Mouse (Mus musculus): ENCODE measurements at regions not wholly inside any gene's neighbourhood (a gene's known extent, or its start where the extent isn't known, plus 50 kb on each side); places are given as distances from the start of the nearest gene placed in this dataset.

DNA sequence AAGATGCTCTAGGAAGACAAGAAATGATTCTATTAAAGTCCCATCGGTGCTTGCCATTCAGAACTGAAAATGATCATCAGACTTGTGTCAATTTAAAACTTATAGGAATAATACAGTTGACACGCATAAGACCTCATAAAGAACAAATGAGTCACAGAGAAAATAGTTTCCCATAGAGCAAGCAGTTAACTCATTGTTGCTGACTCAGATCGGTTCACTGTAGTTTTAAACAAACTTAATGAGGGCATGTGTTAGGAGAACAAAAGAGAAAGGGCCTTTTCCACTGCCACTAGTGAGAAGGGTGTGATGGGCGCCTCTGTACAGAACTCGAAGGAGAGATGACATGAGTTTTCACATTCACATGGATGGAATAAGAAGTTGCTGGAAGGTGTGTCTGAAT, 118.3 kb upstream of the Ifne start:
- no peaks in the 10 kb centered on the region for H3K27me3 ChIP-seq (ENCODE audit: poor library complexity, severe bottlenecking)
- no peaks in the 10 kb centered on the region for H3K4me1 ChIP-seq
- no peaks in the 10 kb centered on the region for H3K9me3 ChIP-seq
- H3K27ac ChIP-seq = no peak overlapping the region
- WGBS = 88% methylated on average over 5 of the region's 5 CpGs
- no peak overlapping the region for H3K4me3 ChIP-seq
- H3K36me3 ChIP-seq (replicated peaks) = no peaks in the 10 kb centered on the region
- DNase-seq (ENCODE audit: extremely low spot score, low spot score) = no peak

GRCm38 (mm10) chr4:88995129-88995919, 115.3 kb upstream of the Ifne start:
- H3K4me3 ChIP-seq = no peak overlapping the region
- no peak for DNase-seq (ENCODE audit: extremely low spot score, low spot score)
- H3K27me3 ChIP-seq (ENCODE audit: poor library complexity, severe bottlenecking) = no peaks in the 10 kb centered on the region
- no peaks in the 10 kb centered on the region for H3K4me1 ChIP-seq
- no peaks in the 10 kb centered on the region for H3K36me3 ChIP-seq (replicated peaks)
- H3K9me3 ChIP-seq = no peaks in the 10 kb centered on the region
- no peak overlapping the region for H3K27ac ChIP-seq
- WGBS = 91% methylated on average over 5 of the region's 5 CpGs

- Histone ChIP-seq H3K27ac (no peak overlapping the region), H3K4me1 (no peaks in the 10 kb centered on the region), H3K27me3 (ENCODE audit: poor library complexity, severe bottlenecking) (no peaks in the 10 kb centered on the region), H3K4me3 (no peak overlapping the region), H3K36me3 (replicated peaks) (no peaks in the 10 kb centered on the region), H3K9me3 (no peaks in the 10 kb centered on the region)
- 91% methylated on average over 4 of the region's 4 CpGs for WGBS
- no peak for DNase-seq (ENCODE audit: extremely low spot score, low spot score)
These were observed 114.5 kb upstream of the Ifne start for GRCm38 (mm10) chr4:88994486-88994885.

- no peaks in the 10 kb centered on the region for H3K4me1 ChIP-seq
- 97% methylated on average over 2 of the region's 2 CpGs for WGBS
- H3K36me3 ChIP-seq (replicated peaks) = no peaks in the 10 kb centered on the region
- DNase-seq (ENCODE audit: extremely low spot score, low spot score) = no peak
- no peak overlapping the region for H3K4me3 ChIP-seq
- H3K27ac ChIP-seq = no peak overlapping the region
- no peaks in the 10 kb centered on the region for H3K27me3 ChIP-seq (ENCODE audit: poor library complexity, severe bottlenecking)
- no peaks in the 10 kb centered on the region for H3K9me3 ChIP-seq
These were observed 112.5 kb upstream of the Ifne start for GRCm38 (mm10) chr4:88992498-88992897.

GRCm38 (mm10) chr4:88988363-88988762, 108.4 kb upstream of the Ifne start:
- Histone ChIP-seq H3K4me1 (no peaks in the 10 kb centered on the region), H3K27ac (no peak overlapping the region), H3K36me3 (replicated peaks) (no peaks in the 10 kb centered on the region), H3K27me3 (ENCODE audit: poor library complexity, severe bottlenecking) (no peaks in the 10 kb centered on the region), H3K4me3 (no peak overlapping the region), H3K9me3 (no peaks in the 10 kb centered on the region)
- DNase-seq (ENCODE audit: extremely low spot score, low spot score) = no peak
- WGBS = 81% methylated on average over 4 of the region's 4 CpGs

DNA sequence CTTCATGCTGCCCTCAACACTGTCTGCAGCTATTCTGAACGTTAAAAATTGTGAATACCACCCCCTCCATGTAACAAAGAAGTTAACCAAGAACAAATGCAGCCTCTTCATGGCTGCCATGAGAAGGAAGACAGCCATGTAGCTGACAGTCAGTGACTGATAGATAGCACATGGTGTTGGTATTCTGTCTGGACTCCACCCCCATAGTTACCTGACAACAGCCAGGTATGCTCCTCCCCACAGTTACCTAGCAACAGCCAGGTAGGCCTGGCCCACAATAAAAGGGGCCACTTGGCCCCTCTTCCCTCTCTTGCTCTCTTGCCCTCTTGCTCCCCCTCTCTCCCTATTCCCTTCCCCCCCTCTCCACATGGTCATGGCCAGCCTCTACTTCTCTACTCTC, 107.1 kb upstream of the Ifne start:
- DNase-seq (ENCODE audit: extremely low spot score, low spot score) = no peak
- no peaks in the 10 kb centered on the region for H3K4me1 ChIP-seq
- H3K27me3 ChIP-seq (ENCODE audit: poor library complexity, severe bottlenecking) = no peaks in the 10 kb centered on the region
- 71% methylated on average over 1 of the region's 1 CpGs for WGBS
- no peaks in the 10 kb centered on the region for H3K36me3 ChIP-seq (replicated peaks)
- H3K4me3 ChIP-seq = no peak overlapping the region
- no peaks in the 10 kb centered on the region for H3K9me3 ChIP-seq
- no peak overlapping the region for H3K27ac ChIP-seq

- Histone ChIP-seq H3K4me3 (no peak overlapping the region), H3K9me3 (no peaks in the 10 kb centered on the region), H3K27me3 (ENCODE audit: poor library complexity, severe bottlenecking) (no peaks in the 10 kb centered on the region), H3K36me3 (replicated peaks) (no peaks in the 10 kb centered on the region), H3K4me1 (no peaks in the 10 kb centered on the region), H3K27ac (no peak overlapping the region)
- DNase-seq (ENCODE audit: extremely low spot score, low spot score) = no peak
- WGBS = 89% methylated on average over 3 of the region's 3 CpGs
These were observed 102.5 kb upstream of the Ifne start for GRCm38 (mm10) chr4:88982457-88982856.

DNA sequence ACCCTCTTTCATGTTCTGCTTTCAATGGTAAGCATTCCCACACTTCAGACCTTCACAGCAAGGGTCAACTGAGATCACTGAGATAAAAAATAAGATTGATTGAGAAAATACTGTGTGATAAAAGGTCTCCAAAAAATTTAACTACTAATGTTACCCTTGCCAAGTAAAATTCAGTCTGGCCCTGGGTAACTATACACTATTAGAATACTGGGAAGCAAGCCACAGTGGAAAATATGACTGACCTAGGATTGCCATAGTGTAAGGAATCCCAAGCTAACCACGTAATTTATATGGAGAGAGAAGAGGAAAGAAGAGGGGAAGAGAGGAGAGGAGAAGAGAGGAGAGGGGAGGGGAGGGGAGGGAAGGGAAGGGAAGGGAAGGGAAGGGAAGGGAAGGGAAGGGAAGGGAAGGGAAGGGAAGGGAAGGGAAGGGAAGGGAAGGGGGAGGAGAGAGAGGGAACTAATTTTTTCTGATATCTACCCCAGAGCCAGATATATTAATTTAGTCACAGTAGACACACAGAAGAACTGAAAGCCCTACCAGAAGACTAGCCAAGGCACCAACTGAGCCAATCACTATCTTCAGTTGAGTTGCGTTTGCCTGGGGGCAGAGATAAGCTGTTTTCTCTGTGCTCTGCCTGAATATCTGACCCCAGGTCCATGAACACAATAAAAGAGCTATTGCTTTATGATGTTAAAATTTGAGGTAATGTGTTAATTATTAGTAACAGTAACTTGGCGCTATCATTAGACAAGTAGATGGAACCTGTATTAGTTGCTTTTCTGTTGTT, 97.3 kb upstream of the Ifne start:
- H3K9me3 ChIP-seq = no peaks in the 10 kb centered on the region
- H3K4me1 ChIP-seq = no peaks in the 10 kb centered on the region
- no peak overlapping the region for H3K4me3 ChIP-seq
- H3K27me3 ChIP-seq (ENCODE audit: poor library complexity, severe bottlenecking) = no peaks in the 10 kb centered on the region
- no peak overlapping the region for H3K27ac ChIP-seq
- DNase-seq (ENCODE audit: extremely low spot score, low spot score) = no peak
- WGBS = 82% methylated on average over 3 of the region's 3 CpGs
- H3K36me3 ChIP-seq (replicated peaks) = no peaks in the 10 kb centered on the region

DNA sequence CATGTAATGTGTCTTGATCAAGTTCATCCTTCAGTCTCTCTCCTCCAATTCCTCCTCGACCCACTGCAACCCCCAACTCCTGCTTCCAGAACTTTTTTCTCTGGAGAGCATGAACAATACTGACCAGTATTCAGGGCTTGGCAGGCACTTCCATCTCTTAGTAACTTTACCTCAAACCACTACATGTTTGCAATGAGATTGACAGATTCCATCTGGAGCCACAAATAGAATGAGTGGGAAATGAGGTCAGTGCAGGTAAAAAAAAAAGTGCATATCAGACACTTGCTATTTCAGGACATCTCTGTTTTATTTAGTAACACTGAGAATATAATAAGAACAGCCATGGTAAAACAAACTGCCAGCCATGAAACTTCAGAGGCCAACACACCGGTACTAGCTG, 94.5 kb upstream of the Ifne start:
- DNase-seq (ENCODE audit: extremely low spot score, low spot score) = no peak
- H3K4me1 ChIP-seq = peaks cover 6% of the 10 kb centered on the region
- H3K27ac ChIP-seq = no peak overlapping the region
- no peaks in the 10 kb centered on the region for H3K27me3 ChIP-seq (ENCODE audit: poor library complexity, severe bottlenecking)
- H3K36me3 ChIP-seq (replicated peaks) = no peaks in the 10 kb centered on the region
- H3K9me3 ChIP-seq = no peaks in the 10 kb centered on the region
- H3K4me3 ChIP-seq = no peak overlapping the region
- WGBS = 87% methylated on average over 2 of the region's 2 CpGs

- no peaks in the 10 kb centered on the region for H3K36me3 ChIP-seq (replicated peaks)
- H3K4me3 ChIP-seq = no peak overlapping the region
- no peak for DNase-seq (ENCODE audit: extremely low spot score, low spot score)
- no peak overlapping the region for H3K27ac ChIP-seq
- peaks cover 14% of the 10 kb centered on the region for H3K4me1 ChIP-seq
- 51% methylated on average over 6 of the region's 6 CpGs for WGBS
- H3K27me3 ChIP-seq (ENCODE audit: poor library complexity, severe bottlenecking) = no peaks in the 10 kb centered on the region
- no peaks in the 10 kb centered on the region for H3K9me3 ChIP-seq
These were observed 89.3 kb upstream of the Ifne start for GRCm38 (mm10) chr4:88969134-88969841.

GRCm38 (mm10) chr4:88959621-88960020, 79.6 kb upstream of the Ifne start:
- no peaks in the 10 kb centered on the region; the same call in 1 of the 2 replicates for H3K27me3 ChIP-seq (ENCODE audit: poor library complexity, severe bottlenecking)
- peaks cover 6% of the 10 kb centered on the region; the same call in 1 of the 2 replicates for H3K4me1 ChIP-seq
- H3K27ac ChIP-seq = no peak overlapping the region
- no peaks in the 10 kb centered on the region for H3K36me3 ChIP-seq (replicated peaks)
- H3K4me3 ChIP-seq = no peak overlapping the region
- H3K9me3 ChIP-seq = no peaks in the 10 kb centered on the region
- WGBS = 71% methylated on average over 3 of the region's 3 CpGs
- no peak for DNase-seq (ENCODE audit: extremely low spot score, low spot score)

GRCm38 (mm10) chr4:88956605-88957004, 76.6 kb upstream of the Ifne start:
- Histone ChIP-seq H3K9me3 (no peaks in the 10 kb centered on the region), H3K27me3 (ENCODE audit: poor library complexity, severe bottlenecking) (no peaks in the 10 kb centered on the region; the same call in 1 of the 2 replicates), H3K27ac (no peak overlapping the region), H3K36me3 (replicated peaks) (no peaks in the 10 kb centered on the region), H3K4me1 (peaks cover 6% of the 10 kb centered on the region; the same call in 1 of the 2 replicates), H3K4me3 (no peak overlapping the region)
- no peak for DNase-seq (ENCODE audit: extremely low spot score, low spot score)
- 76% methylated on average over 4 of the region's 4 CpGs for WGBS

GRCm38 (mm10) chr4:88956151-88956550, 76.2 kb upstream of the Ifne start:
- no peaks in the 10 kb centered on the region for H3K9me3 ChIP-seq
- H3K4me1 ChIP-seq = peaks cover 6% of the 10 kb centered on the region; the same call in 1 of the 2 replicates
- no peaks in the 10 kb centered on the region; the same call in 1 of the 2 replicates for H3K27me3 ChIP-seq (ENCODE audit: poor library complexity, severe bottlenecking)
- WGBS = 46% methylated on average over 7 of the region's 7 CpGs
- no peak overlapping the region for H3K4me3 ChIP-seq
- H3K27ac ChIP-seq = no peak overlapping the region
- H3K36me3 ChIP-seq (replicated peaks) = no peaks in the 10 kb centered on the region
- no peak for DNase-seq (ENCODE audit: extremely low spot score, low spot score)
